Mouse (Mus musculus) spleen, adult 2 months (tissue): ENCODE data around the gene Slc4a10.

Experiments
- CTCF ChIP-seq: fragments of 200-500 bp; IDR thresholded peaks from 2 replicates; pipeline ENCODE4 v1.5.1; 2011; ENCODE audit warnings: mild to moderate bottlenecking, inconsistent platforms; ENCODE audit not compliant: insufficient read depth, insufficient read length, insufficient replicate concordance; ENCODE audit errors: extremely low read depth
- POLR2A ChIP-seq: fragments of 200-500 bp; IDR thresholded peaks from 2 replicates; pipeline ENCODE4 v1.6.1; 2011; ENCODE audit warnings: low read depth, low read length, inconsistent platforms

DNA sequence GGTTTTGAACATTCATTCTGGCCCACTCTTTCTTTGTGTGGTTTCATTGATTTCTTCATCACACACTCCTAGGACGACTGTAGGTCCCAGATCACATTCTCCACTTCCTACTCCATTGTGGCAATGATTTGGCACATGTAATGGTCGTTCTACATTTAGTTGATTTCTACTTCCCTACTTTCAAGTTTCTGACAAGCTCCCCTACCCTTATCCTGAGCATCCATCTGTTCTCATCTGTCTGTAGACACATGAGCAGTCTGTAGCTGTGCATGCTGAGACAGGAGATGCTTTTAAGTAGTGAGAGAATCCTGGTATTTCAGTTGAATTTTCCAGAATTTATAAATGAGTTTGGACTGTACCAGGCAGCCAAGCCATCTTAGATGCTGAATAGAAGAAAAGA, 270.7 kb downstream of the Slc4a10 start:
- no peak for TF ChIP-seq CTCF
- no peak for TF ChIP-seq POLR2A
